Mouse (Mus musculus) urinary bladder, postnatal 36 days (tissue): Measurements from ENCODE around the gene Gm44511.

ENCODE experiments used
- DNase-seq, 2 experiments: peaks; one replicate each; pipeline ENCODE4 v3.0.0; 2022; ENCODE audit warnings: low spot score in 2 of 2, mixed read lengths in 1 of 2

Gm44511 gene

GRCm38 (mm10) chr6:128826132-128826531 is at the start of gene Gm44511, which contains the start of gene Klrb1b:
Gm44511 (minus strand) TSS chr6:128826315.
Klrb1b (minus strand) TSS chr6:128826331.
- no peak for DNase-seq

GRCm38 (mm10) chr6:128871910-128872610 is 45.9 kb upstream of the Gm44511 start:
- DNase-seq = no peak

- no peak for DNase-seq
These were observed 42.7 kb upstream of the Gm44511 start for GRCm38 (mm10) chr6:128868861-128869260.

- DNase-seq = no peak
These were observed 31.9 kb upstream of the Gm44511 start for GRCm38 (mm10) chr6:128857976-128858375.

- peak in 1 of 2 experiments; percentile 83 for DNase-seq
These were observed 30.1 kb upstream of the Gm44511 start for GRCm38 (mm10) chr6:128856250-128856649.

- DNase-seq = no peak
These were observed 29.4 kb upstream of the Gm44511 start for GRCm38 (mm10) chr6:128855477-128855876.

GRCm38 (mm10) chr6:128854895-128855294 is 28.8 kb upstream of the Gm44511 start:
- DNase-seq = no peak

- peak; percentile 71 to 72 for DNase-seq
These were observed 28.1 kb upstream of the Gm44511 start for GRCm38 (mm10) chr6:128854024-128854820.

- no peak for DNase-seq
These were observed 26.7 kb upstream of the Gm44511 start for GRCm38 (mm10) chr6:128852766-128853165.

- DNase-seq = no peak
These were observed 25.0 kb upstream of the Gm44511 start for GRCm38 (mm10) chr6:128851151-128851550.

- DNase-seq = no peak
These were observed 24.6 kb upstream of the Gm44511 start for GRCm38 (mm10) chr6:128850671-128851070.

GRCm38 (mm10) chr6:128849902-128850301 is 23.8 kb upstream of the Gm44511 start:
- peak in 1 of 2 experiments; percentile 59 for DNase-seq

GRCm38 (mm10) chr6:128847401-128847800 is 21.3 kb upstream of the Gm44511 start:
- DNase-seq = no peak

- no peak for DNase-seq
These were observed 20.0 kb upstream of the Gm44511 start for GRCm38 (mm10) chr6:128845998-128846542.

- DNase-seq = peak; percentile 65 to 82
These were observed 19.3 kb upstream of the Gm44511 start for GRCm38 (mm10) chr6:128845319-128845979.

- no peak for DNase-seq
These were observed 18.5 kb upstream of the Gm44511 start for GRCm38 (mm10) chr6:128844586-128845080.

GRCm38 (mm10) chr6:128844131-128844530 is 18.0 kb upstream of the Gm44511 start:
- no peak for DNase-seq

- peak; percentile 71 to 79 for DNase-seq
These were observed 17.4 kb upstream of the Gm44511 start for GRCm38 (mm10) chr6:128843479-128843992.

GRCm38 (mm10) chr6:128842945-128843478 is 16.9 kb upstream of the Gm44511 start:
- peak; percentile 90 to 91 for DNase-seq

- DNase-seq = no peak
These were observed 16.3 kb upstream of the Gm44511 start for GRCm38 (mm10) chr6:128842356-128842944.
